Mouse (Mus musculus) left cerebral cortex, adult 8-10 months (tissue): ENCODE data around the gene Cdhr1. TPM values are rescaled to one million over a fixed set of nuclear protein-coding genes. Genes with fewer than 3 reads are reported as not detected.

Experiments used
- DNase-seq, 2 experiments: peaks; one replicate each; pipeline ENCODE4 v3.0.0; 2022; ENCODE audit warnings: low spot score in 2 of 2
- total RNA-seq, 4 experiments: library from RNA; stranded (reverse); gene quantifications; 2 replicates each; pipeline ENCODE4 v1.2.4; 2022

Cdhr1 gene
- total RNA-seq, 4 experiments from 2014 or later: 14.9 to 21.0 (median 17.0) TPM

GRCm38 (mm10) chr14:37080724-37081123, 17.4 kb downstream of the Cdhr1 start:
- no peak for DNase-seq

GRCm38 (mm10) chr14:37068516-37068915, 29.6 kb downstream of the Cdhr1 start:
- DNase-seq: no peak

GRCm38 (mm10) chr14:37067629-37068028, 30.5 kb downstream of the Cdhr1 start, which contains the start of gene Lrit2:
TSS of gene Lrit2 (plus strand) at chr14:37067929.
- no peak for DNase-seq

- DNase-seq: peak in 1 of 2 experiments; percentile 32
These were observed 31.5 kb downstream of the Cdhr1 start for GRCm38 (mm10) chr14:37066636-37067035.

GRCm38 (mm10) chr14:37064849-37065248, 33.3 kb downstream of the Cdhr1 start:
- DNase-seq: no peak

- no peak for DNase-seq
These were observed 49.2 kb downstream of the Cdhr1 start, which contains the start of gene Rgr for GRCm38 (mm10) chr14:37048914-37049410. TSS of gene Rgr (minus strand) at chr14:37048964.

GRCm38 (mm10) chr14:37034432-37034831, 63.7 kb downstream of the Cdhr1 start:
- no peak for DNase-seq

GRCm38 (mm10) chr14:37033241-37033640, 64.9 kb downstream of the Cdhr1 start:
- peak; percentile 46 to 72 for DNase-seq

- DNase-seq: no peak
These were observed 65.6 kb downstream of the Cdhr1 start for GRCm38 (mm10) chr14:37032481-37033104.

- DNase-seq: no peak
These were observed 69.6 kb downstream of the Cdhr1 start for GRCm38 (mm10) chr14:37028555-37028954.

- no peak for DNase-seq
These were observed 70.2 kb downstream of the Cdhr1 start for GRCm38 (mm10) chr14:37027951-37028350.

Other genes with a start within 250 kb of the Cdhr1 start
- gene Ccser2, start 129.6 kb downstream of the Cdhr1 start, total RNA-seq: 10 to 100 TPM; 76.5 to 96.8 (median 91.4) TPM
- gene Rgr, start 49.4 kb downstream of the Cdhr1 start, total RNA-seq: not detected
- under 1 TPM in 1 of 4 experiments, not detected in 3; 0.08 TPM for gene Lrit1, start 43.5 kb downstream of the Cdhr1 start, total RNA-seq
- gene Lrit2, start 30.4 kb downstream of the Cdhr1 start, total RNA-seq: not detected
- gene 2610528A11Rik, start 15.7 kb upstream of the Cdhr1 start, total RNA-seq: under 1 TPM in 3 of 4 experiments, not detected in 1; 0.50 to 0.91 (median 0.55) TPM
- gene Ghitm, start 36.9 kb upstream of the Cdhr1 start, total RNA-seq: 100 to 1,000 TPM; 455 to 522 (median 488) TPM